Mouse (Mus musculus): Measurements from ENCODE around the gene Gm5767.

Gm5767 gene

GRCm38 (mm10) chr16:8680470-8680869 lies at the start of gene Gm5767:
Gene Gm5767 (plus strand): TSS chr16:8680770.
- DNase-seq (ENCODE audit: low spot score) = no peak

GRCm38 (mm10) chr16:8631428-8631827 lies 49.1 kb upstream of the Gm5767 start:
- no peak for DNase-seq (ENCODE audit: low spot score)

GRCm38 (mm10) chr16:8636867-8637216 lies 43.7 kb upstream of the Gm5767 start:
- DNase-seq (ENCODE audit: low spot score) = no peak

GRCm38 (mm10) chr16:8637217-8638051 lies 43.1 kb upstream of the Gm5767 start, which contains the start of the genes Pmm2 and Tmem186:
Gene Pmm2 (plus strand): TSS chr16:8637674.
Gene Tmem186 (minus strand): TSS chr16:8637712.
- peak; percentile 83 for DNase-seq (ENCODE audit: low spot score)

GRCm38 (mm10) chr16:8638131-8638530 lies 42.4 kb upstream of the Gm5767 start:
- no peak for DNase-seq (ENCODE audit: low spot score)

GRCm38 (mm10) chr16:8639466-8640191 lies 40.9 kb upstream of the Gm5767 start:
- DNase-seq (ENCODE audit: low spot score) = no peak

- peak; percentile 39 for DNase-seq (ENCODE audit: low spot score)
These were observed 36.7 kb upstream of the Gm5767 start for GRCm38 (mm10) chr16:8643855-8644254.

- DNase-seq (ENCODE audit: low spot score) = no peak
These were observed 35.0 kb upstream of the Gm5767 start for GRCm38 (mm10) chr16:8645546-8645945.

- DNase-seq (ENCODE audit: low spot score) = no peak
These were observed 30.6 kb upstream of the Gm5767 start for GRCm38 (mm10) chr16:8650007-8650406.

GRCm38 (mm10) chr16:8655108-8655507 lies 25.5 kb upstream of the Gm5767 start:
- no peak for DNase-seq (ENCODE audit: low spot score)

- no peak for DNase-seq (ENCODE audit: low spot score)
These were observed 25.0 kb upstream of the Gm5767 start for GRCm38 (mm10) chr16:8655599-8655998.

- no peak for DNase-seq (ENCODE audit: low spot score)
These were observed 24.3 kb upstream of the Gm5767 start for GRCm38 (mm10) chr16:8656256-8656655.

GRCm38 (mm10) chr16:8658349-8658748 lies 22.2 kb upstream of the Gm5767 start:
- no peak for DNase-seq (ENCODE audit: low spot score)

- no peak for DNase-seq (ENCODE audit: low spot score)
These were observed 21.8 kb upstream of the Gm5767 start for GRCm38 (mm10) chr16:8658764-8659163.

GRCm38 (mm10) chr16:8663022-8663421 lies 17.5 kb upstream of the Gm5767 start:
- no peak for DNase-seq (ENCODE audit: low spot score)

- DNase-seq (ENCODE audit: low spot score) = no peak
These were observed 16.7 kb upstream of the Gm5767 start for GRCm38 (mm10) chr16:8663606-8664539.

- no peak for DNase-seq (ENCODE audit: low spot score)
These were observed 15.2 kb upstream of the Gm5767 start for GRCm38 (mm10) chr16:8665367-8665766.

- DNase-seq (ENCODE audit: low spot score) = no peak
These were observed 14.1 kb upstream of the Gm5767 start for GRCm38 (mm10) chr16:8666452-8666851.

- DNase-seq (ENCODE audit: low spot score) = no peak
These were observed 13.3 kb upstream of the Gm5767 start for GRCm38 (mm10) chr16:8667261-8667660.

GRCm38 (mm10) chr16:8667814-8668213 lies 12.8 kb upstream of the Gm5767 start:
- no peak for DNase-seq (ENCODE audit: low spot score)

- no peak for DNase-seq (ENCODE audit: low spot score)
These were observed 12.2 kb upstream of the Gm5767 start for GRCm38 (mm10) chr16:8668386-8668785.

- DNase-seq (ENCODE audit: low spot score) = no peak
These were observed 11.1 kb upstream of the Gm5767 start for GRCm38 (mm10) chr16:8669432-8669831.

Data from spleen, adult 12 weeks (tissue).